Mouse (Mus musculus): ENCODE results near the gene Smndc1. TPM values are rescaled to one million over a fixed set of nuclear protein-coding genes. Genes with fewer than 3 reads are reported as not detected.
"Not testable (repeated sequence)": the region's sequence is repeated elsewhere in the genome, so short reads cannot be mapped to it uniquely, and the experiment has no call there.

Gene Smndc1
- polyA plus RNA-seq, 1 experiment from 2014 or later: 38.4 TPM

- no peaks in the 10 kb centered on the region for H3K9me3 ChIP-seq (replicated peaks; ENCODE audit: control insufficient read depth, low read length)
- 38% methylated on average over 2 of the region's 2 CpGs for WGBS (ENCODE audit: insufficient replicate concordance)
- H3K4me3 ChIP-seq (ENCODE audit: low read depth, low read length): no peak overlapping the region
- no peak overlapping the region for H3K9ac ChIP-seq (ENCODE audit: low read depth, low read length)
- no peak for ATAC-seq (replicated peaks; ENCODE audit: insufficient number of reproducible peaks, low FRiP score, low TSS enrichment)
- peaks cover 7% of the 10 kb centered on the region; the same call in 1 of the 2 replicates for H3K4me1 ChIP-seq (ENCODE audit: control insufficient read depth, insufficient read depth, low read length)
- H3K27me3 ChIP-seq (ENCODE audit: control insufficient read depth, insufficient read depth, low read length): no peaks in the 10 kb centered on the region
- no peaks in the 10 kb centered on the region for H3K36me3 ChIP-seq (ENCODE audit: control insufficient read depth, insufficient read depth, low read length)
- H3K27ac ChIP-seq (ENCODE audit: low read depth, low read length): no peak overlapping the region
- no peak overlapping the region for H3K4me2 ChIP-seq
Observed at GRCm38 (mm10) chr19:53405810-53406209, 15.4 kb upstream of the Smndc1 start.

- no peak overlapping the region for H3K4me3 ChIP-seq (ENCODE audit: low read depth, low read length)
- H3K9ac ChIP-seq (ENCODE audit: low read depth, low read length): no peak overlapping the region
- no peak overlapping the region for H3K27ac ChIP-seq (ENCODE audit: low read depth, low read length)
- no peaks in the 10 kb centered on the region for H3K9me3 ChIP-seq (replicated peaks; ENCODE audit: control insufficient read depth, low read length)
- H3K36me3 ChIP-seq (ENCODE audit: control insufficient read depth, insufficient read depth, low read length): no peaks in the 10 kb centered on the region
- no peak overlapping the region for H3K4me2 ChIP-seq
- H3K27me3 ChIP-seq (ENCODE audit: control insufficient read depth, insufficient read depth, low read length): no peaks in the 10 kb centered on the region
- ATAC-seq (replicated peaks; ENCODE audit: insufficient number of reproducible peaks, low FRiP score, low TSS enrichment): no peak
- H3K4me1 ChIP-seq (ENCODE audit: control insufficient read depth, insufficient read depth, low read length): peaks cover 4% of the 10 kb centered on the region; the same call in 1 of the 2 replicates
- 76% methylated on average over 18 of the region's 18 CpGs for WGBS (ENCODE audit: insufficient replicate concordance)
Observed at GRCm38 (mm10) chr19:53404837-53405356, 14.5 kb upstream of the Smndc1 start.

GRCm38 (mm10) chr19:53404219-53404836 lies 13.9 kb upstream of the Smndc1 start:
- no peak for ATAC-seq (replicated peaks; ENCODE audit: insufficient number of reproducible peaks, low FRiP score, low TSS enrichment)
- WGBS (ENCODE audit: insufficient replicate concordance): 76% methylated on average over 10 of the region's 10 CpGs
- Histone ChIP-seq H3K9ac (ENCODE audit: low read depth, low read length) (no peak overlapping the region), H3K9me3 (replicated peaks; ENCODE audit: control insufficient read depth, low read length) (no peaks in the 10 kb centered on the region), H3K4me1 (ENCODE audit: control insufficient read depth, insufficient read depth, low read length) (0 out of 2 replicates have a peak, but pooled peaks cover 2% of the 10 kb centered on the region), H3K27ac (ENCODE audit: low read depth, low read length) (no peak overlapping the region), H3K4me3 (ENCODE audit: low read depth, low read length) (no peak overlapping the region), H3K36me3 (ENCODE audit: control insufficient read depth, insufficient read depth, low read length) (no peaks in the 10 kb centered on the region), H3K27me3 (ENCODE audit: control insufficient read depth, insufficient read depth, low read length) (no peaks in the 10 kb centered on the region), H3K4me2 (no peak overlapping the region)

- no peak overlapping the region for H3K4me2 ChIP-seq
- 0 out of 2 replicates have a peak, but pooled peaks cover 2% of the 10 kb centered on the region for H3K4me1 ChIP-seq (ENCODE audit: control insufficient read depth, insufficient read depth, low read length)
- H3K36me3 ChIP-seq (ENCODE audit: control insufficient read depth, insufficient read depth, low read length): no peaks in the 10 kb centered on the region
- H3K27me3 ChIP-seq (ENCODE audit: control insufficient read depth, insufficient read depth, low read length): no peaks in the 10 kb centered on the region
- H3K27ac ChIP-seq (ENCODE audit: low read depth, low read length): no peak overlapping the region
- no peak overlapping the region for H3K9ac ChIP-seq (ENCODE audit: low read depth, low read length)
- 41% methylated on average over 12 of the region's 12 CpGs for WGBS (ENCODE audit: insufficient replicate concordance)
- ATAC-seq (replicated peaks; ENCODE audit: insufficient number of reproducible peaks, low FRiP score, low TSS enrichment): no peak
- H3K4me3 ChIP-seq (ENCODE audit: low read depth, low read length): no peak overlapping the region
- no peaks in the 10 kb centered on the region for H3K9me3 ChIP-seq (replicated peaks; ENCODE audit: control insufficient read depth, low read length)
Observed at GRCm38 (mm10) chr19:53402741-53403432, 12.5 kb upstream of the Smndc1 start.

GRCm38 (mm10) chr19:53400332-53401110 lies 10.1 kb upstream of the Smndc1 start:
- Histone ChIP-seq H3K9me3 (replicated peaks; ENCODE audit: control insufficient read depth, low read length) (no peaks in the 10 kb centered on the region), H3K36me3 (ENCODE audit: control insufficient read depth, insufficient read depth, low read length) (no peaks in the 10 kb centered on the region), H3K4me2 (no peak overlapping the region), H3K4me3 (ENCODE audit: low read depth, low read length) (no peak overlapping the region), H3K27ac (ENCODE audit: low read depth, low read length) (no peak overlapping the region), H3K9ac (ENCODE audit: low read depth, low read length) (no peak overlapping the region), H3K27me3 (ENCODE audit: control insufficient read depth, insufficient read depth, low read length) (no peaks in the 10 kb centered on the region), H3K4me1 (ENCODE audit: control insufficient read depth, insufficient read depth, low read length) (no peaks in the 10 kb centered on the region)
- 78% methylated on average over 16 of the region's 16 CpGs for WGBS (ENCODE audit: insufficient replicate concordance)
- no peak for ATAC-seq (replicated peaks; ENCODE audit: insufficient number of reproducible peaks, low FRiP score, low TSS enrichment)

- Histone ChIP-seq H3K9me3 (replicated peaks; ENCODE audit: control insufficient read depth, low read length) (no peaks in the 10 kb centered on the region), H3K4me2 (no peak overlapping the region), H3K27ac (ENCODE audit: low read depth, low read length) (no peak overlapping the region), H3K4me3 (ENCODE audit: low read depth, low read length) (no peak overlapping the region), H3K36me3 (ENCODE audit: control insufficient read depth, insufficient read depth, low read length) (no peaks in the 10 kb centered on the region), H3K4me1 (ENCODE audit: control insufficient read depth, insufficient read depth, low read length) (no peaks in the 10 kb centered on the region), H3K27me3 (ENCODE audit: control insufficient read depth, insufficient read depth, low read length) (no peaks in the 10 kb centered on the region), H3K9ac (ENCODE audit: low read depth, low read length) (no peak overlapping the region)
- ATAC-seq (replicated peaks; ENCODE audit: insufficient number of reproducible peaks, low FRiP score, low TSS enrichment): no peak
- WGBS (ENCODE audit: insufficient replicate concordance): 79% methylated on average over 4 of the region's 4 CpGs
Observed at GRCm38 (mm10) chr19:53399213-53399612, 8.8 kb upstream of the Smndc1 start.

GRCm38 (mm10) chr19:53397451-53398233 lies 7.3 kb upstream of the Smndc1 start:
- no peaks in the 10 kb centered on the region for H3K4me1 ChIP-seq (ENCODE audit: control insufficient read depth, insufficient read depth, low read length)
- H3K4me2 ChIP-seq: no peak overlapping the region
- no peak overlapping the region for H3K27ac ChIP-seq (ENCODE audit: low read depth, low read length)
- no peak overlapping the region for H3K4me3 ChIP-seq (ENCODE audit: low read depth, low read length)
- H3K9me3 ChIP-seq (replicated peaks; ENCODE audit: control insufficient read depth, low read length): no peaks in the 10 kb centered on the region
- WGBS (ENCODE audit: insufficient replicate concordance): 75% methylated on average over 12 of the region's 12 CpGs
- H3K27me3 ChIP-seq (ENCODE audit: control insufficient read depth, insufficient read depth, low read length): no peaks in the 10 kb centered on the region
- ATAC-seq (replicated peaks; ENCODE audit: insufficient number of reproducible peaks, low FRiP score, low TSS enrichment): no peak
- H3K36me3 ChIP-seq (ENCODE audit: control insufficient read depth, insufficient read depth, low read length): no peaks in the 10 kb centered on the region
- no peak overlapping the region for H3K9ac ChIP-seq (ENCODE audit: low read depth, low read length)

- not testable (repeated sequence) for ATAC-seq (replicated peaks; ENCODE audit: insufficient number of reproducible peaks, low FRiP score, low TSS enrichment); H3K9me3 ChIP-seq (replicated peaks; ENCODE audit: control insufficient read depth, low read length); H3K27ac ChIP-seq (ENCODE audit: low read depth, low read length); H3K9ac ChIP-seq (ENCODE audit: low read depth, low read length); H3K27me3 ChIP-seq (ENCODE audit: control insufficient read depth, insufficient read depth, low read length); H3K36me3 ChIP-seq (ENCODE audit: control insufficient read depth, insufficient read depth, low read length); H3K4me3 ChIP-seq (ENCODE audit: low read depth, low read length); H3K4me1 ChIP-seq (ENCODE audit: control insufficient read depth, insufficient read depth, low read length); H3K4me2 ChIP-seq
- 69% methylated on average over 5 of the region's 5 CpGs for WGBS (ENCODE audit: insufficient replicate concordance)
Observed at GRCm38 (mm10) chr19:53395805-53396204, 5.4 kb upstream of the Smndc1 start.
